Mouse (Mus musculus) lung, postnatal 36 days (tissue): ENCODE data around the gene Gm21119.
"Not testable (repeated sequence)": the region's sequence is repeated elsewhere in the genome, so short reads cannot be mapped to it uniquely, and the experiment has no call there.

Experiments used
- DNase-seq: peaks from one replicate; pipeline ENCODE4 v3.0.0; 2022; ENCODE audit warnings: mixed read lengths

Gene Gm21119

DNA sequence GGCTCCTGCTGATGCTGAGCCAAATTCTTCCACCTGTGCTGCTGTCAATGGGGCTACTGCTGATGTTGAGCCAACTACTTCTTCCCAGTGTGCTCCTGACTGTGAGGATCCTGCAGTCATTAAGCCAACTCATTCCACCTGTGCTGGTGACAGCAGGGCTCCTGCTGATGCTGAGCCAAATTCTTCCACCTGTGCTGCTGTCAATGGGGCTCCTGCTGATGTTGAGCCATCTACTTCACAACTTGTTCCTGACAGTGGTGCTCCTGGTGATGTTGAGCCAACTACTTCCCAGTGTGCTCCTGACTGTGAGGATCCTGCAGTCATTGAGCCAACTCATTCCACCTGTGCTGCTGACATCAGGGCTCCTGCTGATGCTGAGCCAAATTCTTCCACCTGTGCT lies 63.7 kb downstream of the Gm21119 start:
- DNase-seq: not testable (repeated sequence)
